Mouse (Mus musculus) kidney, embryonic 16.5 days (tissue): ENCODE measurements around the gene Rnf222. TPM values are rescaled to one million over a fixed set of nuclear protein-coding genes. Genes with fewer than 3 reads are reported as not detected.

Source experiments
- ATAC-seq: fragments of 200-750 bp; cut with Nextera tagmentation; 2 replicates; pipeline ENCODE4 v1.8.0; 2017; ENCODE audit warnings: moderate TSS enrichment; ENCODE audit not compliant: low FRiP score, low TSS enrichment
- H3K27ac ChIP-seq: fragments of 300-500 bp; sonication (generic); 2 replicates; pipeline ENCODE4 v1.5.1; 2014; ENCODE audit warnings: low read length
- H3K27me3 ChIP-seq: fragments of 300-500 bp; sonication (generic); 2 replicates; pipeline ENCODE4 v1.6.1; 2014; ENCODE audit warnings: low read length, control low read depth, mixed read lengths; ENCODE audit not compliant: insufficient read depth
- H3K36me3 ChIP-seq: fragments of 300-500 bp; sonication (generic); 2 replicates; pipeline ENCODE4 v1.6.1; 2014; ENCODE audit warnings: low read length, control low read depth, mixed read lengths; ENCODE audit not compliant: insufficient read depth
- H3K4me1 ChIP-seq: fragments of 300-500 bp; sonication (generic); 2 replicates; pipeline ENCODE4 v1.6.1; 2014; ENCODE audit warnings: low read length, control low read depth, mixed read lengths; ENCODE audit not compliant: insufficient read depth
- H3K4me2 ChIP-seq: fragments of 300-500 bp; sonication (generic); replicated peaks from 2 replicates; pipeline ENCODE4 v1.6.1; 2014; ENCODE audit warnings: low read depth, low read length
- H3K4me3 ChIP-seq: fragments of 300-500 bp; sonication (generic); 2 replicates; pipeline ENCODE4 v1.5.1; 2014; ENCODE audit warnings: mild to moderate bottlenecking, low read length
- H3K9ac ChIP-seq: fragments of 300-500 bp; sonication (generic); replicated peaks from 2 replicates; pipeline ENCODE4 v1.6.1; 2014; ENCODE audit warnings: low read length
- H3K9me3 ChIP-seq: fragments of 300-500 bp; sonication (generic); 2 replicates; pipeline ENCODE4 v1.6.1; 2016; ENCODE audit warnings: low read length, control low read depth
- WGBS: fragments of 180-500 bp; shearing (Covaris S2); extraction: QIAGEN DNeasy Blood & Tissue Kit; methylation state at CpG from one replicate; pipeline ENCODE4 v1.1.7; 2014; 5-methylcytosine and 5-hydroxymethylcytosine counted together
- polyA plus RNA-seq: library from polyadenylated mRNA; unstranded; fragments of >200 nt; fragmentation: Nextera tagmentation; extraction: Ambion mirVana; gene quantifications from 2 replicates; pipeline ENCODE4 v1.2.1, GENCODE M21; 2015

Rnf222 gene
- polyA plus RNA-seq, 1 experiment from 2014 or later = 0.17 TPM

DNA sequence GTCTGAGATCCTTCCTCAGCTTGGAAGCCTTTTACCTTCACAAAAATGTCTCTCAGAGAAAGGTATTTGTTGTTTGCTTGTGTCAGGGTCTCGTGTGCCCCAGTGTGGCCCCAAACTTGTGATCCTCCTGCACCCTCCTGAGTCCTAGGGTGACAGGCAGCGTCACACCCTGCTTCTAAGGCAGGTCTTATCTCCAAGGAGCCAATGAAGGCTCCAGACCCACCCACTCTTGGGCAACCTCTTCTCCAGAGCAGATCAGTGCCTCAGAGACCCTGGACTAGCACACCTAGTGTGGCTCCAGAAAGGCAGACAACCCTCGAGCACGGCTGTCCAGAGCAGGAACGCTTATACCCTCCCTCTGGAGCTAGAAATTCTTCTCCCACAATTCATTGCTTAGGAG, 4.0 kb upstream of the Rnf222 start:
- no peak overlapping the region for H3K4me3 ChIP-seq
- no peak overlapping the region for H3K27ac ChIP-seq
- no peak overlapping the region for H3K9ac ChIP-seq
- ATAC-seq = no peak
- H3K36me3 ChIP-seq = no peaks in the 10 kb centered on the region
- H3K9me3 ChIP-seq = no peaks in the 10 kb centered on the region
- H3K4me1 ChIP-seq = no peaks in the 10 kb centered on the region
- H3K4me2 ChIP-seq = no peak overlapping the region
- WGBS = 72% methylated on average over 5 of the region's 5 CpGs
- no peaks in the 10 kb centered on the region for H3K27me3 ChIP-seq

DNA sequence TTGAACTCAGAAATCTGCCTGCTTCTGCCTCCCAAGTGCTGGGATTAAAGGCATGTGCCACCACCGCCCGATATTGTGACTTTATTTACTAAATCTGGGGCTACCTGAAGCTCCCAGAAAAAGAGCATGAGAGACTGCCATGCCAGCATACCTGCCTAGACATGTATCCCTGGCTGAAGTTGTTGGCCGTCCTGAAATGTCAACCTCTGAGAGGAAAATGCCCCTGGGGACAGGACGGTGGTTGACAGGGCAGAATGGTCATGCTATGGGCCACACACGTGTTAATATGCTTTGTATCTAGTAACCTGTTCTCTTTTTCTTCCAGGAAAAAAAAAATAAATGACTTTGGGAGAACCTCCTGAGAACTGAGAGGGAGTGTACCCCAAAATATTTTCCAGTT, 2.3 kb upstream of the Rnf222 start:
- Histone ChIP-seq H3K9me3 (no peaks in the 10 kb centered on the region), H3K9ac (no peak overlapping the region), H3K27me3 (no peaks in the 10 kb centered on the region), H3K36me3 (no peaks in the 10 kb centered on the region), H3K27ac (no peak overlapping the region), H3K4me2 (no peak overlapping the region), H3K4me1 (no peaks in the 10 kb centered on the region), H3K4me3 (no peak overlapping the region)
- ATAC-seq = no peak
- WGBS = 84% methylated on average over 5 of the region's 5 CpGs

DNA sequence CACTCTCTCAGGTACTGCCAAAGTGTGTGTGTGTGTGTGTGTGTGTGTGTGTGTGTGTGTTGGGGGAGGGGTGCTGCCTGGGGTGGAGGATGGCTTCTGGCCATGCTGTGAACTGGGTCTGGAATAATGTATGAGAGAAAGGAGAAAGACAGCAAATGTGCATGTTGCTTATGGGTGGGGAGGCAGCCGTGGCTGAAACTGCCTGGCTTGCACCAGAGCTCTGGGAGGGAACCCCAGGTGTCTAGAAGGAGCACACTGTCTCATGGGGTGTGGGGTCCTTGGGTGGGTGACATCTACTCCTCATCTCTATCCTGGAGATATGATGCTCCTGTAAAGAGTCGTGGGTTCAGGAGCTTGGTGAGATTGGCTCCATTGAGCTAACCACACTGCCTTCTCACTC, 300 bp downstream of the Rnf222 start:
- WGBS = 56% methylated on average over 2 of the region's 2 CpGs
- no peak overlapping the region for H3K27ac ChIP-seq
- no peak overlapping the region for H3K4me2 ChIP-seq
- H3K9me3 ChIP-seq = no peaks in the 10 kb centered on the region
- no peak overlapping the region for H3K9ac ChIP-seq
- H3K36me3 ChIP-seq = no peaks in the 10 kb centered on the region
- 0 out of 2 replicates have a peak, but pooled peaks cover 3% of the 10 kb centered on the region for H3K4me1 ChIP-seq
- H3K4me3 ChIP-seq = no peak overlapping the region
- no peak for ATAC-seq
- no peaks in the 10 kb centered on the region for H3K27me3 ChIP-seq

DNA sequence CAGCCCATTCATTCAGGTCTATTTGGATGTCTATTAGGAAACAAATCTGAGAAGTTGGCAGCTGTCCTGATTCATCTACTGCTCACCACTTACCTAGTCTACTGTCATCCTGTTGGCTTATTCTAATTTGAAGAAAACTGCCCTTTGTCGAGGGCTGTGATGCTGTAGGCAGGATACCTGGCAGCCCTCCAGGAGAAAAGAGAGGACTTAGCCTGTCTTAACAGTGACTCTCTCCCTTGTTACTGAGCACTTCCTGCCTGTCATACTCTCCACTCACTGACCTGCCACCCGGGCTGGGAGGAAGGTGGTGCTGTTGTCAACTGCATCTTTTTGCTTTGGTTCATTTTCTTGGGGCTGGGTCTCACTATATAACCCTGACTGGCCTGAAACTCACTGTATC, 2.3 kb downstream of the Rnf222 start:
- H3K27me3 ChIP-seq = no peaks in the 10 kb centered on the region
- 0 out of 2 replicates have a peak, but pooled peaks cover 3% of the 10 kb centered on the region for H3K4me1 ChIP-seq
- no peak overlapping the region for H3K4me2 ChIP-seq
- 43% methylated on average over 2 of the region's 2 CpGs for WGBS
- no peaks in the 10 kb centered on the region for H3K36me3 ChIP-seq
- H3K27ac ChIP-seq = no peak overlapping the region
- no peak overlapping the region for H3K9ac ChIP-seq
- H3K9me3 ChIP-seq = no peaks in the 10 kb centered on the region
- no peak for ATAC-seq
- no peak overlapping the region for H3K4me3 ChIP-seq

DNA sequence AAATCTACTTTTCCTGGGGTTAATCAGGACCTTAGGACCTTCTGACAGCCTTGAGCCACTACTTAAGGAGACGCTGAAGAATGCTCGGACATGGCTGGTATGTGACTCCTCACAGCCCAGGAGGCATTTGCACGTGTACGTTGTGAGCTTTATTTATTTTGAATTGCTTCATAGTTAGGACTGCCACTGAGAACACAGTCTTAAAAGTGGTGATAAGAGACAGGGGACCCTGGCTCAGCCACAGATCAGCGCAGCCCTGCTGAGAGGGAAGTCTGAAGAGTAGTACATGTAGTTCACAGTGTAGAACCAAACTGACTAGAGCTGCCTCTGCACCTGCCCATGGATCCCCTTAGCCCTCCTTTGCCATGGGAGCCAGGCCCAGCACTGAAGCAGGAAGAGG, 3.5 kb downstream of the Rnf222 start:
- WGBS = 78% methylated on average over 5 of the region's 5 CpGs
- Histone ChIP-seq H3K9me3 (no peaks in the 10 kb centered on the region), H3K4me3 (no peak overlapping the region), H3K27ac (no peak overlapping the region), H3K9ac (0 out of 2 replicates have a peak overlapping the region, but pooled peaks have one; percentile 16), H3K36me3 (no peaks in the 10 kb centered on the region), H3K4me2 (no peak overlapping the region), H3K4me1 (0 out of 2 replicates have a peak, but pooled peaks cover 3% of the 10 kb centered on the region), H3K27me3 (no peaks in the 10 kb centered on the region)
- no peak for ATAC-seq

DNA sequence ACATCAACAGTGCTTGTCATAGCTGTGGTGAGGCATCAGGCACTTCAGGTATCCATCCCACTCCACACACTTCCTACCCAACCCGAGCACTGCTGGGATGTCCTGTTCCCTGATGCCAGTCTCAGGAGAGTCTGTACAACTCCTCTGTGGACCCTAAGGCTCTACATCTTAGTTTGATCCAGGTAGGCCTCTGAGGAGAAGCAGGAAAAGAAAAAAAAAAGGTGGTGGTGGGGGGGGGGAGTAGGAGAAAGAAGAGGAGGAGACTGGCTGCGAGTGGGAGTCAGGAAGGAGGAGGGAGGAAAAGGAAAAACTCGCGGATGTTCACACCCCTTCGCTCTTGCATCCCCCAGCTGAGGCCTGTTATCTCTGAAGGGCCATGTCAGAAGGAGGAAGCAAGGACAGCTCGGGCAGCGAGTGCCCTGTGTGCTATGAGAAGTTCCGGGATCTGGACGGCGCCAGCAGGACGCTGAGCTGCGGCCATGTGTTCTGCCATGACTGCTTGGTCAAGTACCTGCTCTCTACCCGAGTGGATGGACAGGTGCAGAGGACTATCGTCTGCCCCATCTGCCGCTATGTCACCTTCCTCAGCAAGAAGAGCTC, 4.0 kb downstream of the Rnf222 start:
- Histone ChIP-seq H3K36me3 (no peaks in the 10 kb centered on the region), H3K4me3 (no peak overlapping the region), H3K9me3 (no peaks in the 10 kb centered on the region), H3K9ac (peak overlapping the region; percentile 16; the same call in 1 of the 2 replicates), H3K4me1 (0 out of 2 replicates have a peak, but pooled peaks cover 3% of the 10 kb centered on the region), H3K27me3 (no peaks in the 10 kb centered on the region), H3K27ac (peak overlapping the region; percentile 50), H3K4me2 (no peak overlapping the region)
- no peak for ATAC-seq
- 64% methylated on average over 14 of the region's 15 CpGs for WGBS

DNA sequence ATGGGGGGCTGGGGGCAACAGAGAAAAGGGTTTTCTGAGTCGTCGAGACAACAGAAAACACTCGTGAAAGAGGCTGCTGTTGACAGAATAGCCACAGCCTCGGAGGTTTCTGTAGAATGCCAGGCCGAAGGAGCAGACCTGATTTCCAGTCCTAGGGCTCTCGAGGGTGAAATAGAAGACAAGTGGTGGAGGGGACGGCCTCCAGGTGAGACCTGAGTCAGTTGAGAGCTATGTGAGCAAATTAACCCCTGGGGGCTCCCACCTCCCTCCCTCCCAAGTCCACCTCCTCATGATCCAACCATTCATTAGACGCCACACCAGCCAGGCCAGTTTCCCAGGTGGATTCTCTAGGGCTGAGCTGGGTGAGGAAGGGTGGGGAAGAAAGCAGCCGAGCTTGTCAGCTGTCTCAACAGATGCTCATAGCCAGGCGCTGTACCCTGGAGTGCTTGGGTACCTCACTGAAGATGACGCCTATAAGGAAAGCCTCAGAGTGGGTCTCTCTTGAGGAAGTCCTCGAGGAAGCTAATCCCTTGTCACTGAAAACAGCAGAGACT, 5.6 kb downstream of the Rnf222 start:
- Histone ChIP-seq H3K9me3 (no peaks in the 10 kb centered on the region), H3K27me3 (no peaks in the 10 kb centered on the region), H3K4me2 (no peak overlapping the region), H3K27ac (no peak overlapping the region), H3K4me1 (0 out of 2 replicates have a peak, but pooled peaks cover 3% of the 10 kb centered on the region), H3K4me3 (no peak overlapping the region), H3K36me3 (no peaks in the 10 kb centered on the region), H3K9ac (no peak overlapping the region)
- ATAC-seq = no peak
- WGBS = 65% methylated on average over 12 of the region's 12 CpGs

DNA sequence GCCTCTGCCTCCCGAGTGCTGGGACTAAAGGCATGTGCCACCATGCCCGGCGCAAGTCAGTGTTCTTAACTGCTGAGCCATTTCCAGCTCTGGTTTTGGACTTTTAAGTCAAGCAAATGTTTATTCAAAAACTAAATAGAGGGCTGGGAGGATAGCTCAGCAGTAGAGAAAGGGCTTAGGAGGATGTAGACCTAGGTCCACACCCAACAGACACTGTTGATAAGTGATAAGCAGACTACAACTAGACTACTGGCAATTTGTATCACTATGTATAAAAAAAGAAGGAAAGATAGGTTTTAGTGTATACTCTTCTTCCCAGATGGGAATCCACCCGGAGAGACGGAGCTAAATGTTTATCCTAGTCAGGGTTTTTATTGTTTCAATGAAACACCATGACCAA, 7.9 kb downstream of the Rnf222 start:
- H3K4me2 ChIP-seq = no peak overlapping the region
- ATAC-seq = no peak
- WGBS = 94% methylated on average over 5 of the region's 5 CpGs
- H3K4me1 ChIP-seq = 0 out of 2 replicates have a peak, but pooled peaks cover 3% of the 10 kb centered on the region
- H3K9ac ChIP-seq = no peak overlapping the region
- no peaks in the 10 kb centered on the region for H3K9me3 ChIP-seq
- H3K27me3 ChIP-seq = no peaks in the 10 kb centered on the region
- no peaks in the 10 kb centered on the region for H3K36me3 ChIP-seq
- no peak overlapping the region for H3K4me3 ChIP-seq
- no peak overlapping the region for H3K27ac ChIP-seq

DNA sequence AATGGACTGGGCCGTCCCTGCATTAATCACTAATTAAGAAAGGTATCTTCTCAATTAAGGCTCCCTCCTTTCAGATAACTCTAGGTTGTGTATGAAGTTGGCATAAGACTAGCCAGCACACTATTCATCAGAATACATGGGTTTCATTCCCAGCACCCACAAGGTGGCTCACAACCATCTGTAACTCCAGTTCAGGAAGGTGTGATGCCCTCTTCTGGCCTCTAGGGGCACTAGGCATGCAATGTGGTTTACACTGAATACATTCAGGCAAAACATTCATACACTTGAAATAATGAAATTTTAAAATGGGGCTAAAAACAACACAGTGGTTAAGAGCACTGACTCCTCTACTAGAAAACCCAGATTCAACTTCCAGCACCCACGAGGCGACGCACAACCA, 8.8 kb downstream of the Rnf222 start:
- H3K9me3 ChIP-seq = no peaks in the 10 kb centered on the region
- no peak for ATAC-seq
- H3K4me2 ChIP-seq = no peak overlapping the region
- no peak overlapping the region for H3K9ac ChIP-seq
- no peaks in the 10 kb centered on the region for H3K27me3 ChIP-seq
- no peaks in the 10 kb centered on the region for H3K36me3 ChIP-seq
- 0 out of 2 replicates have a peak, but pooled peaks cover 3% of the 10 kb centered on the region for H3K4me1 ChIP-seq
- H3K4me3 ChIP-seq = no peak overlapping the region
- WGBS = 45% methylated on average over 4 of the region's 4 CpGs
- no peak overlapping the region for H3K27ac ChIP-seq

DNA sequence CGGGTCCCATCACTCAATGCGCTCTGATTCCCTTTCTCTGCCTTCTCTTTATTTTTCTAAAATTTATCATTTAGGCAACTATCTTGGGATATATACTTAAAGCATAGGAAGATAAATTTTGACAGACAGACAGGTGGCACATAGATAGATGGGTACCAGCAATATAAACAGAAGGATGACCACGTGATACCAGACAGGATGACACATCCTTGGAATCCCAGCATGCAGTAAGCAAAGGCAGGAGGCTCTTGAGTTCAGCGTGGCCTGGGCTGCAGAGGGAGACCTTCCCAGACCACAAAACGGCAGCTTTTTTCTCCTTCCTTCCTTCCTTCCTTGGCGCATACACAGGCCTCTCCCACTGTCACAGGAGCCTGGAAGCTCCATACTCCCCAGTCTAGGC, 9.5 kb downstream of the Rnf222 start:
- H3K4me2 ChIP-seq = no peak overlapping the region
- H3K36me3 ChIP-seq = peaks cover 4% of the 10 kb centered on the region; the same call in 1 of the 2 replicates
- no peak overlapping the region for H3K4me3 ChIP-seq
- no peak for ATAC-seq
- peaks cover 5% of the 10 kb centered on the region for H3K4me1 ChIP-seq
- H3K9me3 ChIP-seq = no peaks in the 10 kb centered on the region
- H3K9ac ChIP-seq = no peak overlapping the region
- no peaks in the 10 kb centered on the region for H3K27me3 ChIP-seq
- WGBS = 62% methylated on average over 6 of the region's 6 CpGs
- H3K27ac ChIP-seq = no peak overlapping the region
